Mouse (Mus musculus) neural tube, embryonic 15.5 days (tissue): ENCODE data around the gene Sgpp1. TPM values are rescaled to one million over a fixed set of nuclear protein-coding genes. Genes with fewer than 3 reads are reported as not detected.
"Not testable (repeated sequence)": the region's sequence is repeated elsewhere in the genome, so short reads cannot be mapped to it uniquely, and the experiment has no call there.

Experiments
- ATAC-seq: fragments of 200-750 bp; cut with Nextera tagmentation; 2 replicates; pipeline ENCODE4 v1.8.0; 2017; ENCODE audit warnings: mild to moderate bottlenecking, moderate TSS enrichment, moderate library complexity; ENCODE audit not compliant: low FRiP score
- H3K27ac ChIP-seq: fragments of 300-500 bp; sonication (generic); replicated peaks from 2 replicates; pipeline ENCODE4 v1.5.1; 2015; ENCODE audit warnings: mild to moderate bottlenecking, inconsistent platforms
- H3K27me3 ChIP-seq: fragments of 300-500 bp; sonication (generic); replicated peaks from 2 replicates; pipeline ENCODE4 v1.6.1; 2015; ENCODE audit warnings: inconsistent platforms
- H3K36me3 ChIP-seq: fragments of 300-500 bp; sonication (generic); 2 replicates; pipeline ENCODE4 v1.6.1; 2015; ENCODE audit warnings: inconsistent platforms
- H3K4me1 ChIP-seq: fragments of 300-500 bp; sonication (generic); 2 replicates; pipeline ENCODE4 v1.6.1; 2015; ENCODE audit warnings: inconsistent platforms
- H3K4me2 ChIP-seq: fragments of 300-500 bp; sonication (generic); 2 replicates; pipeline ENCODE4 v1.6.1; 2015; ENCODE audit warnings: inconsistent platforms, mild to moderate bottlenecking, moderate library complexity
- H3K4me3 ChIP-seq: fragments of 300-500 bp; sonication (generic); replicated peaks from 2 replicates; pipeline ENCODE4 v1.5.1; 2015; ENCODE audit warnings: mild to moderate bottlenecking, inconsistent platforms
- H3K9ac ChIP-seq: fragments of 300-500 bp; sonication (generic); replicated peaks from 2 replicates; pipeline ENCODE4 v1.6.1; 2015; ENCODE audit warnings: mild to moderate bottlenecking, inconsistent platforms
- H3K9me3 ChIP-seq: fragments of 300-500 bp; sonication (generic); replicated peaks from 2 replicates; pipeline ENCODE4 v1.6.1; 2016; ENCODE audit warnings: inconsistent platforms
- WGBS: fragments of 180-500 bp; shearing (Covaris S2); methylation state at CpG from one replicate; pipeline ENCODE4 v1.1.7; 2015; ENCODE audit warnings: mixed read lengths; 5-methylcytosine and 5-hydroxymethylcytosine counted together
- polyA plus RNA-seq: library from polyadenylated mRNA; unstranded; fragments of >200 nt; fragmentation: Nextera tagmentation; extraction: Ambion mirVana; gene quantifications from 2 replicates; pipeline ENCODE4 v1.2.1, GENCODE M21; 2015

Sgpp1 gene
- polyA plus RNA-seq, 1 experiment from 2014 or later = 11.6 TPM

DNA sequence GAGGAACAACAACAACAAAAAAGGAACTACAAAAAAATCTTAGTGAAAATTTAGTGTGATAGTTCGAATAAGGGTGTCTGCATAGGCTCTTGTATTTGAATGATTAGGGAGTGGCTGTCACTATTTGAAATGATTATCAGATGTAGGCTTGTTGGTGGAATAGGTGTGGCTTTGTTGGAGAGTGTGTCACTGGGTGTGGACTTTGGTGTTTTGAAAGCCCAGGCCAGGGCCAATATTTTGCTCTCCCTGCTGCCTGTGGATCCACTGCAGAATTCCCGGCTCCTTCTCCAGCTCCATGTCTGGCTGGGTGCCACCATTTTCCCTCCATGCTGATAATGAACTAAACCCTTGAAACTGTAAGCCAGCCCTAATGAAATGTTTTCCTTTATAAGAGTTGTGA, 26.0 kb downstream of the Sgpp1 start:
- no peak for ATAC-seq
- H3K4me3 ChIP-seq = no peak overlapping the region
- H3K9ac ChIP-seq = no peak overlapping the region
- H3K36me3 ChIP-seq = no peaks in the 10 kb centered on the region
- no peaks in the 10 kb centered on the region for H3K9me3 ChIP-seq
- no peaks in the 10 kb centered on the region for H3K4me1 ChIP-seq
- WGBS = 94% methylated on average over 2 of the region's 2 CpGs
- no peaks in the 10 kb centered on the region for H3K27me3 ChIP-seq
- no peak overlapping the region for H3K27ac ChIP-seq
- no peak overlapping the region for H3K4me2 ChIP-seq

- WGBS = 74% methylated on average over 7 of the region's 7 CpGs
Measured at GRCm38 (mm10) chr12:75706670-75707069, 28.9 kb downstream of the Sgpp1 start.

DNA sequence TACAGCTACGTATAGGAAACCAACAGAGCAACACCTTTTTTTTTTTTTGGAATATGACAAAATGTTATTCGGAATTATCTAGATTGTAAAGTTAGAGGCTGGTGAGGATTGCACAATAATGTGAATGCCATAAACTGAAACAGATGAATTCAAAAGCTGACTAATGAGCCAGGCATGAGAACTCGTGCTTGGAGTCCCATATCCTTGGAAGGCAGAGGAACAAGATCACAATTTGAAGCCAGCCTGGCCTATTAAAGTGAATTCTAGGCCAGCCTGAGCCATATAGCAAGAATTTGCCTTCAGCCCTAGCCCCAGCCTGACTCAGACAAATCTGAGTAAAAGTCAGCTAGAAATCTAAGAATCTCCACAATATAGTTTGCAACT, 32.8 kb downstream of the Sgpp1 start:
- H3K27ac ChIP-seq = no peak overlapping the region
- no peaks in the 10 kb centered on the region for H3K27me3 ChIP-seq
- no peaks in the 10 kb centered on the region for H3K36me3 ChIP-seq
- H3K4me1 ChIP-seq = peaks cover 7% of the 10 kb centered on the region
- 84% methylated on average over 3 of the region's 3 CpGs for WGBS
- ATAC-seq = no peak
- no peak overlapping the region for H3K9ac ChIP-seq
- no peak overlapping the region for H3K4me2 ChIP-seq
- no peaks in the 10 kb centered on the region for H3K9me3 ChIP-seq
- H3K4me3 ChIP-seq = no peak overlapping the region

More at GRCm38 (mm10) chr12:75706670-75707069, 28.9 kb downstream of the Sgpp1 start:
- Histone ChIP-seq H3K9me3 (no peaks in the 10 kb centered on the region), H3K4me1 (peaks cover under 1% of the 10 kb centered on the region), H3K4me3 (no peak overlapping the region), H3K27me3 (no peaks in the 10 kb centered on the region), H3K27ac (no peak overlapping the region), H3K4me2 (no peak overlapping the region), H3K9ac (no peak overlapping the region), H3K36me3 (no peaks in the 10 kb centered on the region)
- no peak for ATAC-seq

DNA sequence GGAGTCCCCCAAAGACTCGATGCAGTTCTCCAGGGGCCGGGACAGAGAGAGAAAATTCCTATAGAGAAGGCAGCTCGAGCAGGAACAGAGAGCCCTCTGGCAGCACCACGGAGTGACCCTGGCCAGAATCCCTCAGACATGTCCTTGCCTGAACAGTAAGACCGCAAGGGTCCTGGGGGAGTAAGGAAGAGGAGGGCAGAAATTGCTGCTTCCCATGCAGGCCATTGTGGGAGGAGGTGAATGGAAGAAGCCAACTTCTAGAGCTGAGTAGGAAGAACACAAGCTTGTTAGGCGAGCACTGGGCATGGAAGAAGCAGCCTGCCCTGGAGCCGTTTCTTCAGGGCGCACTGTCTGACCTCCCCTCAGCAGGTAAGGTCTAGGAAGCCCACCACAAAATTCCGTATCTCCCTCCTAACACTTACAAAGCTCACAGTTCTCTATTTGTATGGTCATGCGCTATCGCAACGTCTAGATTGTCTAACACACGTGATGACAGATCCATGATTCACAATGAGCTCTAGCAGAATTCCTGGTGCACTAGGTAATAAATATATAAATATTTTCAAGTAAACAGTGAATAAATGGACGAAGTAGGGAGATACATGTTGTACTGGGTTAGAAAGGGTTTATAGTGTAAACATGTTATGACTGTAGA, 33.3 kb downstream of the Sgpp1 start:
- 73% methylated on average over 14 of the region's 14 CpGs for WGBS
- H3K4me2 ChIP-seq = peak overlapping the region; percentile 48

GRCm38 (mm10) chr12:75701173-75702083, 34.1 kb downstream of the Sgpp1 start:
- Histone ChIP-seq H3K9me3 (no peaks in the 10 kb centered on the region), H3K27ac (no peak overlapping the region), H3K9ac (no peak overlapping the region), H3K36me3 (no peaks in the 10 kb centered on the region), H3K4me2 (peak overlapping the region; percentile 48), H3K4me1 (peaks cover 7% of the 10 kb centered on the region), H3K27me3 (no peaks in the 10 kb centered on the region), H3K4me3 (peak overlapping the region; percentile 6; the same call in 1 of the 2 replicates)
- 27% methylated on average over 21 of the region's 21 CpGs for WGBS
- no peak for ATAC-seq

More for the DNA sequence above, 33.3 kb downstream of the Sgpp1 start:
- H3K4me1 ChIP-seq = peaks cover 7% of the 10 kb centered on the region
- H3K27me3 ChIP-seq = no peaks in the 10 kb centered on the region
- peak overlapping the region; percentile 6; the same call in 1 of the 2 replicates for H3K4me3 ChIP-seq
- H3K36me3 ChIP-seq = no peaks in the 10 kb centered on the region
- H3K27ac ChIP-seq = no peak overlapping the region
- no peaks in the 10 kb centered on the region for H3K9me3 ChIP-seq
- no peak for ATAC-seq
- H3K9ac ChIP-seq = no peak overlapping the region

DNA sequence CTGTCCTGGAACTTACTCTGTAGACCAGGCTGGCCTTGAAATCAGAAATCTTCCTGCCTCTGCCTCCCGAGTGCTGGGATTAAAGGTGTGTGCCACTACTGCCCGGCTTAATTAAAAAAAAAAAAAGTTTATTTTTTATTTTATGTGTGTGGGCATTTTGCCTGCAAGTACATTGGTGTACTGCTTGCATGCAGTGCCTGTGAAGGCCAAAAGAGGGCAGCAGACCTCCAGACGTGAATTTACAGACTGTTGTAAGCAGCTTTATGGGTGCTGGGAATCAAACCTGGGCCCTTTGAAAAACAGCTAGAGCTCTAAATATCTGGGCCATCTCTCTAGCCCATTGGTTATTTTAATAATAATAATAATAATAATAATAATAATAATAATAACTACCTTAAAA, 36.8 kb downstream of the Sgpp1 start:
- Histone ChIP-seq H3K27ac (no peak overlapping the region), H3K27me3 (no peaks in the 10 kb centered on the region), H3K9me3 (no peaks in the 10 kb centered on the region), H3K36me3 (no peaks in the 10 kb centered on the region), H3K4me2 (no peak overlapping the region), H3K9ac (no peak overlapping the region), H3K4me3 (no peak overlapping the region), H3K4me1 (peaks cover 7% of the 10 kb centered on the region)
- ATAC-seq = no peak
- 95% methylated on average over 3 of the region's 3 CpGs for WGBS

DNA sequence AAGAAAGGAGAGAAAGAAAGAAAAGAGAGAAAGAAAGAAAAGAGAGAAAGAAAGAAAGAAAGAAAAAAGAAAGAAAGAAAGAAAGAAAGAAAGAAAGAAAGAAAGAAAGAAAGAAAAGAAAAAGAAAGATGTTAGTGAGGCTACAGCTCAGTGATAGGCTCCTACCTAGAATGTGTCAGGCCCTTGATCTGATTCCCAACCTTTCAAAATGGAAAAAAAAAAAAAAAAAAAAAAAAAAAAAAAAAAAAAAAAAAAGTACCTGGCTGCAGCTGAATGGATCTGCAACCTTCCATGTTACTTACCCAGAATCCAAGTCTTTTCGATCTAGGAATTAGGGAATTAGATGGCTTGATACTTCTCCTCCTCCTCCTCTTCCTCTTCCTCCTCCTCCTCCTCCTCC, 39.7 kb downstream of the Sgpp1 start:
- not testable (repeated sequence) for H3K4me3 ChIP-seq, H3K9ac ChIP-seq, H3K27ac ChIP-seq, H3K4me2 ChIP-seq, H3K36me3 ChIP-seq, H3K9me3 ChIP-seq, H3K4me1 ChIP-seq, H3K27me3 ChIP-seq, ATAC-seq
- 100% methylated on average over 1 of the region's 1 CpGs for WGBS

DNA sequence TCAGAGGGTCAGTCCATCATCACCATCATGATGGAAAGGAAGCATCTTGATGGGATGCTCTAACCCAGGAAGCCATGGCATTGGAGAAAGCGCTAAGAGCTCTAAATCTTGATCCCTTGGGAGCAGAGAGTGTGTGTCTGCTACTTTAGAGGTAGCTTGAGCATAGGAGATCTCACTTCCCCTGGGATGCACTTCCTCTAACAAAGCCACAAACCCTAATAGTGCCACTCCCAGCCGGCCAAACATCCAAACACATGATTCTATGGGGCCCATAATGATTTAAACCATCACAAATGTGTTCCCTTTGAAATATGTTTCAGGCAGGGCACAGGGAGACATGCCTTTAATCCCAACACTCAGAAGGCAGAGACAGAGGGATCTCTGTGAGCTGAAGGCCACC, 46.5 kb downstream of the Sgpp1 start:
- no peaks in the 10 kb centered on the region for H3K36me3 ChIP-seq
- H3K9ac ChIP-seq = no peak overlapping the region
- no peak overlapping the region for H3K4me2 ChIP-seq
- H3K4me1 ChIP-seq = no peaks in the 10 kb centered on the region
- WGBS = 82% methylated on average over 2 of the region's 2 CpGs
- H3K4me3 ChIP-seq = no peak overlapping the region
- no peaks in the 10 kb centered on the region for H3K9me3 ChIP-seq
- H3K27ac ChIP-seq = no peak overlapping the region
- H3K27me3 ChIP-seq = no peaks in the 10 kb centered on the region
- no peak for ATAC-seq

DNA sequence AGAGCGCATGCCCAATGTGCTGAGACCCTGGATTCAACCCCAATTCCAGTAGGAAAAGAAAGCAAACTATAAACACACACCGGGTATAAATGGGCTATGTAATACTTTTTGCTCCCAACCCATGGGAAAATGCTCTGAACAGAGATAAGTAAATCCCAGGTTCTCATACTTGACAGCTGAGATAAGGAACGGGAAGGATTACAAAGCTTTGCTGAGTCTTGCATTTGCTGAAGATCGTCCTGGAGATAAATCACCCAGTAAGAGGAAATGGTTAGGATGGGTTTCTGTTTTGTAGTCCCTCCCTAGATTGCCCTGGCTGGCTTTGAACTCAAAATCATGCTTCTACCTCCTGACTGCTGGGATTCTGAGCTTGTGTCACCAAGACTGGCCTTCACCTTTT, 48.2 kb downstream of the Sgpp1 start:
- H3K9me3 ChIP-seq = no peaks in the 10 kb centered on the region
- H3K4me3 ChIP-seq = no peak overlapping the region
- H3K27ac ChIP-seq = no peak overlapping the region
- H3K4me1 ChIP-seq = no peaks in the 10 kb centered on the region
- no peak overlapping the region for H3K4me2 ChIP-seq
- no peaks in the 10 kb centered on the region for H3K36me3 ChIP-seq
- ATAC-seq = no peak
- no peaks in the 10 kb centered on the region for H3K27me3 ChIP-seq
- no peak overlapping the region for H3K9ac ChIP-seq
- 68% methylated on average over 4 of the region's 4 CpGs for WGBS

- H3K4me3 ChIP-seq, H3K27me3 ChIP-seq, H3K9me3 ChIP-seq, H3K36me3 ChIP-seq, H3K4me1 ChIP-seq, H3K9ac ChIP-seq, H3K27ac ChIP-seq, H3K4me2 ChIP-seq, ATAC-seq: not testable (repeated sequence)
- WGBS = 84% methylated on average over 4 of the region's 4 CpGs
Measured at GRCm38 (mm10) chr12:75684026-75684425, 51.5 kb downstream of the Sgpp1 start.

GRCm38 (mm10) chr12:75683598-75683997, 51.9 kb downstream of the Sgpp1 start:
- H3K9me3 ChIP-seq = no peaks in the 10 kb centered on the region

DNA sequence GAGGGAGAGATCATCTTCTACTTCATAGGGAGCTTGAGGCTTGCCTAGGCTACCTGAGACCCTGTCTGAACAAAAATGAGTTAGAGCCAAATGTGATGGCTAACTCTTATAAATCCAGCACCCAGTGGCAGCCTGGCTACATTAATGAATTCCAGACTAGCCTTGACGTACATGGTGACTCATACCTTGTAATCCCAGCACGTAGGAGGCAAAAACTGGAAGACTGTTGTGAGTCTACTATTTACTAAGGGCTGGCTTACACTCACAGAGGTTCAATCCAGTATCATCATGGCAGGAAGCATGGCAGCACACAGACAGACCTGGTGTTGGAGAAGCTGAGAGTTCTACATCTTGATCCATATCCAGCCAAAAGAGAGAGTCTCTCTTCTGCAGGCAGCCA, 52.7 kb downstream of the Sgpp1 start:
- Histone ChIP-seq H3K27me3 (no peaks in the 10 kb centered on the region), H3K4me3 (no peak overlapping the region), H3K9ac (no peak overlapping the region), H3K27ac (no peak overlapping the region), H3K36me3 (no peaks in the 10 kb centered on the region), H3K4me2 (no peak overlapping the region), H3K9me3 (no peaks in the 10 kb centered on the region), H3K4me1 (no peaks in the 10 kb centered on the region)
- 88% methylated on average over 2 of the region's 2 CpGs for WGBS
- no peak for ATAC-seq

More at GRCm38 (mm10) chr12:75683598-75683997, 51.9 kb downstream of the Sgpp1 start:
- ATAC-seq = no peak
- Histone ChIP-seq H3K27me3 (no peaks in the 10 kb centered on the region), H3K4me3 (no peak overlapping the region), H3K27ac (no peak overlapping the region), H3K4me2 (no peak overlapping the region), H3K9ac (no peak overlapping the region), H3K4me1 (no peaks in the 10 kb centered on the region), H3K36me3 (no peaks in the 10 kb centered on the region)
- WGBS = 97% methylated on average over 4 of the region's 4 CpGs
